Mouse (Mus musculus) brain, embryonic 14.5 days (tissue): ENCODE measurements at regions not wholly inside any gene's neighbourhood (a gene's known extent, or its start where the extent isn't known, plus 50 kb on each side); places are given as distances from the start of the nearest gene placed in this dataset.

Experiments
- CTCF ChIP-seq: fragments of 200-500 bp; IDR thresholded peaks from 2 replicates; pipeline ENCODE4 v1.5.1; 2012; ENCODE audit warnings: inconsistent platforms, mild to moderate bottlenecking, moderate library complexity, borderline replicate concordance; ENCODE audit not compliant: insufficient read depth, insufficient read length; ENCODE audit errors: extremely low read depth
- POLR2A ChIP-seq: fragments of 200-500 bp; IDR thresholded peaks from 2 replicates; pipeline ENCODE4 v1.6.1; 2012; ENCODE audit warnings: mild to moderate bottlenecking, inconsistent platforms, borderline replicate concordance; ENCODE audit not compliant: poor library complexity, insufficient read depth, insufficient read length, severe bottlenecking; ENCODE audit errors: extremely low read depth

DNA sequence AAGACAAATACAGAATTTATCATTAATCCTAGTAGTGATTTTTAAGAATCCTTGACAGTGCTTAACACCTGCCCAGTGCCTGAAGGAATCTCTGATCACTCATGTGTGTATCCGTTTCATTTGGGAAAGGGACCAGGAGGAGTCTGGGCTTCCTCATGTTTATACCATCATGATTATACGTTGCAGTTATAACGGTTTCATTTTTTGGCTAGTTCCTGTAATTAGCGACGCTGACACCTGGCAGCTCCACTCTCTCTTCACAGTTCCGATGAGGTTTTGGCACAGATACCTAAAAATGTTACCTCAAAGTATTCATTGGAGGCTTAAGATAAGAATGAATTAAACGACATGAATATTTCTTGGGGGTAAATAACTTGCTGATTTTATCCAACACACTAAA lies 1431.2 kb upstream of the Adgrl3 start:
- no peak for TF ChIP-seq CTCF
- TF ChIP-seq POLR2A, result no peak
